Mouse (Mus musculus) left cerebral cortex, postnatal 36 days (tissue): ENCODE measurements at regions not wholly inside any gene's neighbourhood (a gene's known extent, or its start where the extent isn't known, plus 50 kb on each side); places are given as distances from the start of the nearest gene placed in this dataset.

ENCODE experiments used
- DNase-seq, 2 experiments: peaks; one replicate each; pipeline ENCODE4 v3.0.0; 2021 to 2022; ENCODE audit warnings: low spot score in 2 of 2, mixed read lengths in 1 of 2
- intact Hi-C: fragments of 180-260 bp; cut with DNase I; formaldehyde crosslinking; loops from one replicate; pipeline ENCODE4 v1.15.1; 2025

DNA sequence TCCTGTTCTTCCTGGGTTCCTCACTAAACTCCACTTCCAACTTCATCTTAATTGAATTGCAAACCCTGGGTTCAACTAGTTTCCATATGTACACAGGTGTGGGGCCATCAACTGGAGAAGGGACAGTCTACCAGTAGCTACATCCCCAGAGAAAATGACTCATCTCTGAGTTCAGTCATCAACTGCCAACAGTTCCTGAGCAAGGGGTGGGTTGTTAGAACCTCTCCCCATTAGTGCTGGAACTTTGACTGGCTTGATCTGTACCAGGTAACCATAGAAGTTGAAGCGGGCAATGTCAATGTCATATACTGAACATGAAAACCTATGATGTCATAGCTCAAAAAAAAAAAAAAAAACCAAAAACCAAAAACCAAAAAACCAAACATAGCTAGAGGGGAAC, 69.8 kb downstream of the Gm21750 start:
- no peak for DNase-seq
- intact Hi-C loops: no loop called here

DNA sequence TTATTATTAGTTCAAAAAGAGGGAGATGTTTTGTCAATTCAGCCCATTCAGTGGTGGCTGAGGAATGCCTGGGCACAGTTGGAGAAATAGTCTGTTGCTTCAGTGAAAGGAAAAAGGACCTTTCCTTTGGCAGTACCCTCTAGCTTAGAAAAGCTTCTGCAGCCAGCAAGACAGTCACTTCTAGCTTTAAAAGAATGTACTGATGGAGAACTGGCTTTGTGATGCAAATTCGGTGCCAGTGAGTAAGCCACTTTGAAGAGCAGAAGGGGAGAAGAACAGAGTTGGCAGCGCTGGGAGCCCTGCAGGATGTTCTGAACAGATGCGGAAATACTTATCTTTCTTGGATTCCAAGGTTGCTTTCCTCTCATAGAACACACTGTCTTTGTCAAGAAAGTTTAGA, 71.1 kb downstream of the Gm21750 start:
- intact Hi-C loops: no loop called here
- DNase-seq: peak; percentile 43 to 52

- DNase-seq: no peak
- intact Hi-C loops: no loop called here
These were observed 89.8 kb downstream of the Gm21750 start for GRCm38 (mm10) chr14:73750790-73751189.

GRCm38 (mm10) chr14:73759986-73760385, 99.0 kb downstream of the Gm21750 start:
- DNase-seq: no peak
- intact Hi-C loops: no loop called here

DNA sequence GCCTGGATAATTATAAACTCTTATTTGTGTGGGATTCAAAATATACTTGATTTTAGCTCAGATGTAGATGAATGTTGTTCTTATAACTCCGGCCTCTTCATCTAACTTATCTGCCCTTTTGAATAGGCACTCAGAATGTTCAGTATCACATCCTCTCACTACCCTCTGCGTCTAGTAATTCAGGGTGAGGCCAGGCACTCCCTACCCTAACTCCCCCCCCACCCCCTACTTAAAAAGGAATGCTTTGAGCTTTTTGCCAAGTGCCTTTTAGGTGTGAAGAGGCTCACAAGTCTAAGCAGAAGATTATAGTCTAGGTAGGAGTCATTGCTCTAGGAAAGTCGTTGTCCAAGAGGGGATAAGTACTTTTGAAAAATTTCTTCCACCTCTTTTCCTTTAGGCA, 111.9 kb downstream of the Gm21750 start:
- no peak for DNase-seq
- intact Hi-C loops: loop anchor here (5.0 kb wide), 1 partner anchor 934 kb away; no protein-coding TSS in a partner anchor

DNA sequence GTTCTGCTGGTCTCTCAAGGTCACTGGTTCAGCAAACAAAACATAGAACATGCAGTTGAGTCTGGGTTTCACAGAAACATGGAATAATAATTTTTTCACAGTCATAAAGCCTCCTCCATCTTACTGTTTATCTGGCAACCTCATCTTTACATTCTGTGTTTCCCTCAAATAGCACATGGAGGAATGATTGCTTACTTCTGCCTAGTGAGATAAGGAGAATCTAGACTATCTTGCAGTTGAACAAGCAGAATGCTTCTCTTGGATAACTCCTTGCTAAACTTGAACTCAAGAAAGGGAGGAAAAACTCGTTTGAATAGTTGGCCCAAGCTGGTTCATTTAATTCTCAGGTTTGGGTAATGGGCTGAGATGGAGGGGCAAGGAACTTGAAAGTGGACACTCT, 112.8 kb downstream of the Gm21750 start:
- intact Hi-C loops: loop anchor here (5.0 kb wide), 1 partner anchor 933 kb away; no protein-coding TSS in a partner anchor

GRCm38 (mm10) chr14:73776066-73776465, 115.0 kb downstream of the Gm21750 start:
- intact Hi-C loops: loop anchor here (5.0 kb wide), 1 partner anchor 866 kb away; the partner anchor contains the start of gene Htr2a
- peak in 1 of 2 experiments; percentile 57 for DNase-seq

More for the DNA sequence above, 112.8 kb downstream of the Gm21750 start:
- DNase-seq: no peak

GRCm38 (mm10) chr14:73807169-73807568, 146.1 kb downstream of the Gm21750 start:
- intact Hi-C loops: no loop called here
- no peak for DNase-seq

- intact Hi-C loops: no loop called here
- DNase-seq: no peak
These were observed 177.9 kb downstream of the Gm21750 start for GRCm38 (mm10) chr14:73838890-73839289.

GRCm38 (mm10) chr14:73861782-73862181, 200.8 kb downstream of the Gm21750 start:
- intact Hi-C loops: no loop called here
- no peak for DNase-seq

DNA sequence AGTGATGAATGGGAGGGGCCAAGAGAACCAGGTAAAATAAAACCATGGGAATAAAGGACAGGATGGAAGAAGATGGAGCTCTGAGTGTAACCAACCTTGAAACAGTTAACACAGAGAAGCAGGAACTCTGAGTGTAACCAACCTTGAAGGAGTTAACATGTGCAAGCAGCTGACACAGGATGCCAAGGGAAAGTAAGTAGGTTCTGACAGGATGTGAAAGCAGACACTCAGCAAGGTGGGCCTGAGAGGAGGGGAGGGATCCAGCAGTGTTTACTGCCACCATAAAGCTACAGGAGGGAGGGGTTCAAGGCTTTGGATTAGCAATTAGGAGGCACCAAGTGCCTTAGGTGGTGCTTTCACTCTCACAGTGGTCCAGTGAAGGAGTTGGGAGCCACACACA, 213.3 kb downstream of the Gm21750 start:
- DNase-seq: no peak
- intact Hi-C loops: no loop called here

GRCm38 (mm10) chr14:73875916-73876315, 214.9 kb downstream of the Gm21750 start:
- intact Hi-C loops: no loop called here

GRCm38 (mm10) chr14:73878267-73878666, 217.2 kb downstream of the Gm21750 start:
- DNase-seq: no peak

More at GRCm38 (mm10) chr14:73875916-73876315, 214.9 kb downstream of the Gm21750 start:
- DNase-seq: no peak

GRCm38 (mm10) chr14:73878866-73879419, 217.9 kb downstream of the Gm21750 start:
- DNase-seq: no peak
- intact Hi-C loops: no loop called here

More at GRCm38 (mm10) chr14:73878267-73878666, 217.2 kb downstream of the Gm21750 start:
- intact Hi-C loops: no loop called here

GRCm38 (mm10) chr14:73891451-73891850, 230.4 kb downstream of the Gm21750 start:
- intact Hi-C loops: no loop called here
- DNase-seq: no peak

DNA sequence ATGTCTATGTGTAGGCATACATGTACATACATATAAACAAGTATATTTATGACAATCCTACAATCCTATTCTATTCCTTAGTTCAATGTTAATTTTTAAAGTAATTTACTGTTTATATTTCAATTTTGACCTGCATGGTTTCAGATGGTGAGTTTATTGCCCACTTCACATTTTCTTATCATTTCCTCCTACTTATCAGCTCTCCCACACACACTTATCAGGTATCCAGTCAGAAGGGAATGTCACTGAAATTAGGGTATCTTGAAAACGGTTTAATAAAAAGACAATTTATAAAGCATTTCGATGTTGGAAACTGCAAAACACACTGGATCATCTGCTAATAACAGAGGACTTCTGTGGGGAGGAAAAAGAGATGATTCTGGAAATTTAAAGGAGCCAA, 233.8 kb downstream of the Gm21750 start:
- intact Hi-C loops: no loop called here
- no peak for DNase-seq

DNA sequence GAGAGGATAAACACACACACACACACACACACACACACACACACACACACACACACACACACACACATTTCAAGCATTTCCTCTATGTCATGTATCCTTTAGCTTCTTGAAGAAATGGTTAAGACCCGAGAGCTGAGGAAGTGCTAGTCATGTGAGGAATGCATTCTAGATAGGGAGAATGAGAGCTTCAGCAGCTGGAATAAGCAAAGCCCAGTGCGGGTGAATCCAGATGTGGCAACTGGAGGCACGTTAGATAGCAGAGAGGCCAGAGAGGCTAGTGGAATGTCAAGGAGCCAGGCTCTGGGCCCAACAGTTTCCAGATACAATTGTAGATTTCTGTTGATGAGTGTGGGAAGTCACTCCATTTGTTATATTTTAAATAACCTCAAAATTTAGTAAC, 234.2 kb downstream of the Gm21750 start:
- DNase-seq: no peak
- intact Hi-C loops: no loop called here

- intact Hi-C loops: no loop called here
- no peak for DNase-seq
These were observed 238.1 kb downstream of the Gm21750 start for GRCm38 (mm10) chr14:73899078-73899477.

- intact Hi-C loops: no loop called here
- DNase-seq: no peak
These were observed 241.2 kb downstream of the Gm21750 start for GRCm38 (mm10) chr14:73902085-73902713.

GRCm38 (mm10) chr14:73913756-73914448, 252.9 kb downstream of the Gm21750 start:
- peak; percentile 8 to 19 for DNase-seq
- intact Hi-C loops: no loop called here

- intact Hi-C loops: no loop called here
- no peak for DNase-seq
These were observed 255.0 kb downstream of the Gm21750 start for GRCm38 (mm10) chr14:73915990-73916389.
